Comparison of ENCODE assay signal across 35 mouse cellular contexts in genomic region chr1:116311512-116311911, GRCm38 (mm10).
"Had no signal": no experiment of that assay in that cellular context is flagged by ENCODE, and none has a peak within 500 bp of the region (broad histone marks: within the 10 kb centered on the region; RNA-seq: fewer than 3 reads in every experiment).

No protein-coding gene starts in this region.

- DNase-seq: heart, adult 2 months; heart, postnatal 10 days; heart, postnatal 14 days; heart, postnatal 36 days; heart, postnatal 4 days; kidney, adult 11 months; kidney, adult 18-20 months; kidney, adult 2 months; kidney, adult 8-10 months; kidney, adult 9 months; kidney, postnatal 10 days; kidney, postnatal 25 days; kidney, postnatal 36 days; kidney, postnatal 4 days; layer of hippocampus, adult 9-11 months; layer of hippocampus, postnatal 36 days had no signal

- H3K9me3 ChIP-seq: heart, embryonic 10.5 days; heart, embryonic 12.5 days; heart, embryonic 13.5 days; heart, embryonic 15.5 days; hindbrain, embryonic 10.5 days; hindbrain, embryonic 12.5 days; hindbrain, embryonic 13.5 days; hindbrain, embryonic 15.5 days; intestine, embryonic 15.5 days; kidney, embryonic 15.5 days had no signal

- ATAC-seq: hindbrain, embryonic 16.5 days; hindbrain, postnatal 0 days; inflammation-experienced regulatory T-cells, adult 6 months; intestine, embryonic 15.5 days; intestine, embryonic 16.5 days; intestine, postnatal 0 days had no signal

- H3K36me3 ChIP-seq: heart, embryonic 10.5 days; heart, embryonic 12.5 days; heart, embryonic 13.5 days; heart, embryonic 15.5 days; hindbrain, embryonic 10.5 days; hindbrain, embryonic 12.5 days; hindbrain, embryonic 13.5 days; hindbrain, embryonic 15.5 days; intestine, embryonic 15.5 days; kidney, embryonic 15.5 days had no signal

- H3K4me1 ChIP-seq: heart, embryonic 10.5 days; heart, embryonic 12.5 days; heart, embryonic 15.5 days; hindbrain, embryonic 10.5 days; hindbrain, embryonic 12.5 days; hindbrain, embryonic 13.5 days; hindbrain, embryonic 15.5 days; intestine, embryonic 15.5 days; kidney, embryonic 15.5 days had no signal

- H3K27me3 ChIP-seq: heart, embryonic 12.5 days; heart, embryonic 13.5 days; heart, embryonic 15.5 days; hindbrain, embryonic 12.5 days; hindbrain, embryonic 13.5 days; hindbrain, embryonic 15.5 days; intestine, embryonic 15.5 days; kidney, embryonic 15.5 days had no signal

- H3K4me2 ChIP-seq: heart, embryonic 11.5 days; heart, embryonic 12.5 days; heart, embryonic 13.5 days; heart, embryonic 15.5 days; hindbrain, embryonic 12.5 days; hindbrain, embryonic 13.5 days; hindbrain, embryonic 14.5 days; hindbrain, embryonic 15.5 days; intestine, embryonic 15.5 days; kidney, embryonic 15.5 days had no signal

- H3K27ac ChIP-seq: heart, adult 2 months; heart, embryonic 10.5 days; heart, embryonic 13.5 days; heart, embryonic 15.5 days; hindbrain, embryonic 10.5 days; hindbrain, embryonic 12.5 days; hindbrain, embryonic 13.5 days; hindbrain, embryonic 14.5 days; hindbrain, embryonic 15.5 days; hindbrain, postnatal 0 days; intestine, embryonic 15.5 days; kidney, embryonic 15.5 days; kidney, postnatal 0 days; layer of hippocampus, adult 2 months had no signal

- H3K9ac ChIP-seq: heart, embryonic 12.5 days; heart, embryonic 13.5 days; heart, embryonic 15.5 days; hindbrain, embryonic 12.5 days; hindbrain, embryonic 13.5 days; hindbrain, embryonic 14.5 days; hindbrain, embryonic 15.5 days; intestine, embryonic 15.5 days; kidney, embryonic 15.5 days had no signal

- H3K4me3 ChIP-seq: heart, adult 2 months; heart, embryonic 10.5 days; heart, embryonic 12.5 days; heart, embryonic 13.5 days; heart, embryonic 15.5 days; hindbrain, embryonic 10.5 days; hindbrain, embryonic 12.5 days; hindbrain, embryonic 13.5 days; hindbrain, embryonic 15.5 days; intestine, embryonic 15.5 days; kidney, embryonic 15.5 days; layer of hippocampus, adult 2 months had no signal
